Mouse (Mus musculus): ENCODE measurements around the gene Unc13b. TPM values are rescaled to one million over a fixed set of nuclear protein-coding genes. Genes with fewer than 3 reads are reported as not detected.

Gene Unc13b
- polyA plus RNA-seq, 1 experiment from 2014 or later: 1.5 TPM

GRCm38 (mm10) chr4:43019641-43020465 is 38.9 kb upstream of the Unc13b start:
- Histone ChIP-seq H3K27ac (ENCODE audit: low read depth, low read length) (no peak overlapping the region), H3K4me3 (ENCODE audit: low read depth, low read length) (no peak overlapping the region), H3K27me3 (replicated peaks; ENCODE audit: control insufficient read depth, insufficient read depth, low read length) (no peaks in the 10 kb centered on the region), H3K9me3 (ENCODE audit: control insufficient read depth) (no peaks in the 10 kb centered on the region), H3K4me2 (replicated peaks; ENCODE audit: low read depth) (no peak overlapping the region), H3K4me1 (replicated peaks; ENCODE audit: control insufficient read depth, insufficient read depth, low read length) (0 out of 2 replicates have a peak, but pooled peaks cover 4% of the 10 kb centered on the region), H3K36me3 (ENCODE audit: control insufficient read depth, insufficient read depth) (peaks cover 59% of the 10 kb centered on the region), H3K9ac (ENCODE audit: low read depth, low read length) (no peak overlapping the region)
- TF ChIP-seq CTCF (IDR thresholded peaks at IDR 0.05; ENCODE audit: low read depth): no peak
- WGBS: 90% methylated on average over 23 of the region's 23 CpGs
- no peak for ATAC-seq

- H3K4me2 ChIP-seq (replicated peaks; ENCODE audit: low read depth): no peak overlapping the region
These were observed 37.9 kb upstream of the Unc13b start for GRCm38 (mm10) chr4:43020876-43021275.

GRCm38 (mm10) chr4:43021341-43021740 is 37.4 kb upstream of the Unc13b start:
- WGBS: 83% methylated on average over 17 of the region's 17 CpGs
- peaks cover 59% of the 10 kb centered on the region for H3K36me3 ChIP-seq (ENCODE audit: control insufficient read depth, insufficient read depth)
- H3K27me3 ChIP-seq (replicated peaks; ENCODE audit: control insufficient read depth, insufficient read depth, low read length): no peaks in the 10 kb centered on the region
- no peak overlapping the region for H3K4me3 ChIP-seq (ENCODE audit: low read depth, low read length)
- TF ChIP-seq CTCF (IDR thresholded peaks at IDR 0.05; ENCODE audit: low read depth): no peak
- no peak overlapping the region for H3K4me2 ChIP-seq (replicated peaks; ENCODE audit: low read depth)
- no peak overlapping the region for H3K27ac ChIP-seq (ENCODE audit: low read depth, low read length)
- H3K9ac ChIP-seq (ENCODE audit: low read depth, low read length): no peak overlapping the region
- no peaks in the 10 kb centered on the region for H3K9me3 ChIP-seq (ENCODE audit: control insufficient read depth)
- no peak for ATAC-seq
- H3K4me1 ChIP-seq (replicated peaks; ENCODE audit: control insufficient read depth, insufficient read depth, low read length): 0 out of 2 replicates have a peak, but pooled peaks cover 5% of the 10 kb centered on the region

More at GRCm38 (mm10) chr4:43020876-43021275, 37.9 kb upstream of the Unc13b start:
- Histone ChIP-seq H3K4me1 (replicated peaks; ENCODE audit: control insufficient read depth, insufficient read depth, low read length) (0 out of 2 replicates have a peak, but pooled peaks cover 5% of the 10 kb centered on the region), H3K9ac (ENCODE audit: low read depth, low read length) (no peak overlapping the region), H3K27ac (ENCODE audit: low read depth, low read length) (no peak overlapping the region), H3K9me3 (ENCODE audit: control insufficient read depth) (no peaks in the 10 kb centered on the region), H3K27me3 (replicated peaks; ENCODE audit: control insufficient read depth, insufficient read depth, low read length) (no peaks in the 10 kb centered on the region), H3K4me3 (ENCODE audit: low read depth, low read length) (no peak overlapping the region), H3K36me3 (ENCODE audit: control insufficient read depth, insufficient read depth) (peaks cover 59% of the 10 kb centered on the region)
- no peak for ATAC-seq
- WGBS: 85% methylated on average over 16 of the region's 16 CpGs
- TF ChIP-seq CTCF (IDR thresholded peaks at IDR 0.05; ENCODE audit: low read depth): no peak

GRCm38 (mm10) chr4:43024673-43025072 is 34.1 kb upstream of the Unc13b start:
- peak overlapping the region; percentile 61 for H3K4me3 ChIP-seq (ENCODE audit: low read depth, low read length)
- no peaks in the 10 kb centered on the region for H3K27me3 ChIP-seq (replicated peaks; ENCODE audit: control insufficient read depth, insufficient read depth, low read length)
- no peak overlapping the region for H3K27ac ChIP-seq (ENCODE audit: low read depth, low read length)
- 75% methylated on average over 14 of the region's 14 CpGs for WGBS
- no peak for TF ChIP-seq CTCF (IDR thresholded peaks at IDR 0.05; ENCODE audit: low read depth)
- H3K4me1 ChIP-seq (replicated peaks; ENCODE audit: control insufficient read depth, insufficient read depth, low read length): 0 out of 2 replicates have a peak, but pooled peaks cover 5% of the 10 kb centered on the region
- H3K9me3 ChIP-seq (ENCODE audit: control insufficient read depth): no peaks in the 10 kb centered on the region
- peaks cover 50% of the 10 kb centered on the region for H3K36me3 ChIP-seq (ENCODE audit: control insufficient read depth, insufficient read depth)
- H3K9ac ChIP-seq (ENCODE audit: low read depth, low read length): peak overlapping the region; percentile 41
- H3K4me2 ChIP-seq (replicated peaks; ENCODE audit: low read depth): peak overlapping the region; percentile 68
- ATAC-seq: no peak

GRCm38 (mm10) chr4:43025084-43025960 is 33.4 kb upstream of the Unc13b start, which contains the start of gene Pigo:
Gene Pigo, minus strand, starts transcription at chr4:43025819.
- no peaks in the 10 kb centered on the region for H3K9me3 ChIP-seq (ENCODE audit: control insufficient read depth)
- peak within 1 kb of the TSS; percentile 90 for H3K27ac ChIP-seq (ENCODE audit: low read depth, low read length)
- 0 out of 2 replicates have a peak, but pooled peaks cover 5% of the 10 kb centered on the region for H3K4me1 ChIP-seq (replicated peaks; ENCODE audit: control insufficient read depth, insufficient read depth, low read length)
- H3K9ac ChIP-seq (ENCODE audit: low read depth, low read length): peak within 1 kb of the TSS; percentile 41
- peak within 1 kb of the TSS; percentile 68 for H3K4me2 ChIP-seq (replicated peaks; ENCODE audit: low read depth)
- WGBS: 6% methylated on average over 42 of the region's 42 CpGs
- H3K36me3 ChIP-seq (ENCODE audit: control insufficient read depth, insufficient read depth): peaks cover 45% of the 10 kb centered on the region
- peak within 1 kb of the TSS; percentile 61 for H3K4me3 ChIP-seq (ENCODE audit: low read depth, low read length)
- H3K27me3 ChIP-seq (replicated peaks; ENCODE audit: control insufficient read depth, insufficient read depth, low read length): no peaks in the 10 kb centered on the region
- TF ChIP-seq CTCF (IDR thresholded peaks at IDR 0.05; ENCODE audit: low read depth): peak; percentile 87
- peak; percentile 94 for ATAC-seq

GRCm38 (mm10) chr4:43029121-43029520 is 29.6 kb upstream of the Unc13b start:
- no peaks in the 10 kb centered on the region for H3K27me3 ChIP-seq (replicated peaks; ENCODE audit: control insufficient read depth, insufficient read depth, low read length)
- TF ChIP-seq CTCF (IDR thresholded peaks at IDR 0.05; ENCODE audit: low read depth): no peak
- no peak overlapping the region for H3K9ac ChIP-seq (ENCODE audit: low read depth, low read length)
- H3K4me3 ChIP-seq (ENCODE audit: low read depth, low read length): no peak overlapping the region
- no peak overlapping the region for H3K27ac ChIP-seq (ENCODE audit: low read depth, low read length)
- 90% methylated on average over 7 of the region's 7 CpGs for WGBS
- no peak for ATAC-seq
- H3K4me1 ChIP-seq (replicated peaks; ENCODE audit: control insufficient read depth, insufficient read depth, low read length): 0 out of 2 replicates have a peak, but pooled peaks cover 7% of the 10 kb centered on the region
- H3K36me3 ChIP-seq (ENCODE audit: control insufficient read depth, insufficient read depth): peaks cover 21% of the 10 kb centered on the region
- H3K4me2 ChIP-seq (replicated peaks; ENCODE audit: low read depth): no peak overlapping the region
- no peaks in the 10 kb centered on the region for H3K9me3 ChIP-seq (ENCODE audit: control insufficient read depth)

All from intestine, postnatal 0 days (tissue).